In the genomic region with DNA sequence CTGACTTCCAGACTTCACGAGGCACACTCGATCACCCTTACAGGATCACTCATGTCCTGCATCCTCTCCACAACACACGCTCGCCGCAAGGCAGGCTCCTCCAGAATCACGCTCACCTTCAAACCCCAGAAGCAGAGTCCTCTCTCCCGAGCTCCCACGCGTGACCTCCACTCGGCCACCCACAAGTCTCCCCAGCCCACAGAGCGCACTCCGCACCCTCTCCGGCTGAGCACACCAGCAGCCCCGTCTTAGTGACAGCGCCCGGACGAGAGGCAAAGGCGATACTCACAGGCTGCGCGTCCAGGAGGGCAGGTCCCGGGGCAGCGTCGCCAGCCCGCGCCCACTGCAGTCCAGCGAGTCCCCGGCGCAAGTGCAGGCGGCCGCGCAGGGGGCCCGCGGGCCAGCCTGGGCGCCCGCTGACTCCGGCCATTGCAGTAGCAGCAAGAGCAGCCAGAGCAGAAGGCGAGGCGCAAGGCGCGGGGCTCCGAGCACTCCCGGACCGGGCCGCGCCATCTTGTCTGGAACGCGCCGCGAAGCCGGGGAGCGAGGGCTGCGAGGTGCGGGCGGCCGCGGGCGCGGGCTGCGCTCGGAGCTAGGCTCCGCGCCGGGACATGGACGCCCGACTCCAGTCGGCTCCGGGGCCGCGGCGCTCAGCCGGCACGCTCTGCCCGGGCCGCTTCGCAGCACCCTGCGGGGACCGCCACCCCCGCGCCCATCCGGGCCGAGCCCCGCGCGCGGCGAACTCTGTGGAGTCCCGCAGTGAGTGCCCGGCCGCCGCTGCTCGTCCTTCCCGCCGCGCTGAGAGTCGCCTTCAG, we compare ENCODE assay signal across 8 mouse cellular contexts. TPM values are rescaled to one million over a fixed set of nuclear protein-coding genes. Genes with fewer than 3 reads are reported as not detected.
DNase-seq lines count a peak whose midpoint lies in the region; ATAC-seq and TF ChIP-seq lines count a peak whose summit lies in the region.

No protein-coding gene starts in this region.

- peak overlapping the region; percentile 79 for H3K27ac ChIP-seq in forebrain, postnatal 0 days (ENCODE audit: low read depth, low read length)
- H3K27ac ChIP-seq in liver, embryonic 11.5 days (ENCODE audit: low read depth, low read length): no peak overlapping the region
- peak overlapping the region; percentile 82 for H3K27ac ChIP-seq in neural tube, embryonic 14.5 days (ENCODE audit: low read depth, low read length)

- peak overlapping the region; percentile 86 for H3K4me3 ChIP-seq in lung, adult 2 months (replicated peaks; ENCODE audit: extremely low read depth, low read depth, low read length)
- peak overlapping the region; percentile 81 for H3K4me3 ChIP-seq in forebrain, postnatal 0 days (ENCODE audit: low read depth, low read length)
- peak overlapping the region; percentile 73 for H3K4me3 ChIP-seq in liver, embryonic 11.5 days (ENCODE audit: low read depth, low read length)
- H3K4me3 ChIP-seq in neural tube, embryonic 14.5 days (ENCODE audit: low read depth, low read length): peak overlapping the region; percentile 86

- under 1% methylated on average over 95 of the region's 95 CpGs for WGBS in lung, adult 2 months
- WGBS in forebrain, postnatal 0 days: under 1% methylated on average over 95 of the region's 95 CpGs
- WGBS in liver, embryonic 11.5 days: under 1% methylated on average over 91 of the region's 95 CpGs
- under 1% methylated on average over 65 of the region's 95 CpGs for WGBS in neural tube, embryonic 14.5 days

- H3K9me3 ChIP-seq in forebrain, postnatal 0 days (ENCODE audit: low read length): no peaks in the 10 kb centered on the region
- no peaks in the 10 kb centered on the region for H3K9me3 ChIP-seq in liver, embryonic 11.5 days (ENCODE audit: control insufficient read depth, low read length)
- H3K9me3 ChIP-seq in neural tube, embryonic 14.5 days (ENCODE audit: control insufficient read depth, low read length): no peaks in the 10 kb centered on the region

- TF ChIP-seq POLR2A in lung, adult 2 months (IDR thresholded peaks at IDR 0.05; ENCODE audit: borderline replicate concordance, extremely low read depth, low read depth, low read length): no peak

- DNase-seq in lung, adult 2 months: peak; percentile 43
- no peak for DNase-seq in lung, adult 18-20 months
- DNase-seq in cerebellum, adult 11 months: peak; percentile 50
- peak; percentile 51 for DNase-seq in forebrain, postnatal 0 days
- peak; percentile 59 for DNase-seq in induced T-regulatory cell, adult 2 months (ENCODE audit: low read depth)
- DNase-seq in liver, embryonic 11.5 days (ENCODE audit: low spot score): peak; percentile 59
- DNase-seq in urinary bladder, postnatal 25 days (ENCODE audit: low spot score): peak; percentile 31

- H3K27me3 ChIP-seq in forebrain, postnatal 0 days (ENCODE audit: insufficient read depth, low read length): no peaks in the 10 kb centered on the region
- peaks cover 33% of the 10 kb centered on the region for H3K27me3 ChIP-seq in liver, embryonic 11.5 days (replicated peaks; ENCODE audit: control insufficient read depth, insufficient read depth, low read length)
- no peaks in the 10 kb centered on the region for H3K27me3 ChIP-seq in neural tube, embryonic 14.5 days (ENCODE audit: control insufficient read depth, insufficient read depth, low read length)

- peak; percentile 37 for ATAC-seq in forebrain, postnatal 0 days
- peak; percentile 38 for ATAC-seq in liver, embryonic 11.5 days (replicated peaks; ENCODE audit: low FRiP score)
- ATAC-seq in neural tube, embryonic 14.5 days (ENCODE audit: low read depth): peak; percentile 59

- peak overlapping the region; percentile 64 for H3K9ac ChIP-seq in forebrain, postnatal 0 days
- H3K9ac ChIP-seq in liver, embryonic 11.5 days (ENCODE audit: low read depth, low read length): peak overlapping the region; percentile 75
- peak overlapping the region; percentile 83 for H3K9ac ChIP-seq in neural tube, embryonic 14.5 days (replicated peaks; ENCODE audit: low read depth, low read length)

- H3K4me2 ChIP-seq in forebrain, postnatal 0 days (ENCODE audit: low read depth): peak overlapping the region; percentile 88
- peak overlapping the region; percentile 96 for H3K4me2 ChIP-seq in liver, embryonic 11.5 days
- peak overlapping the region; percentile 79 for H3K4me2 ChIP-seq in neural tube, embryonic 14.5 days (ENCODE audit: low read depth, low read length)

- 0 out of 2 replicates have a peak, but pooled peaks cover 3% of the 10 kb centered on the region for H3K4me1 ChIP-seq in lung, adult 2 months (ENCODE audit: control insufficient read depth, insufficient read depth, low read length)
- peaks cover 8% of the 10 kb centered on the region; the same call in 1 of the 2 replicates for H3K4me1 ChIP-seq in forebrain, postnatal 0 days (ENCODE audit: insufficient read depth)
- H3K4me1 ChIP-seq in liver, embryonic 11.5 days (replicated peaks; ENCODE audit: control insufficient read depth, insufficient read depth, low read length): peaks cover 2% of the 10 kb centered on the region
- H3K4me1 ChIP-seq in neural tube, embryonic 14.5 days (ENCODE audit: control insufficient read depth, insufficient read depth, low read length): peaks cover 8% of the 10 kb centered on the region; the same call in 1 of the 2 replicates

- TF ChIP-seq CTCF in lung, adult 2 months (IDR thresholded peaks at IDR 0.05; ENCODE audit: insufficient read depth, low read length): no peak
- no peak for TF ChIP-seq CTCF in forebrain, postnatal 0 days (IDR thresholded peaks at IDR 0.05; ENCODE audit: low read depth)

- no peaks in the 10 kb centered on the region for H3K36me3 ChIP-seq in forebrain, postnatal 0 days (ENCODE audit: insufficient read depth)
- no peaks in the 10 kb centered on the region for H3K36me3 ChIP-seq in liver, embryonic 11.5 days (ENCODE audit: control insufficient read depth, insufficient read depth, low read length)
- H3K36me3 ChIP-seq in neural tube, embryonic 14.5 days (ENCODE audit: control insufficient read depth, insufficient read depth, low read length): no peaks in the 10 kb centered on the region

RNA-seq across cellular contexts. Expression of gene Lrig1, which starts 0.6 kb away (rescaled TPM):
- polyA plus RNA-seq in lung, adult 2 months (2012; rRNA removed): 18.7 and 22.9 TPM in 2 replicates
- total RNA-seq in forebrain, postnatal 0 days (2014; rRNA removed): 36.9 and 53.3 TPM in 2 replicates
- 9.0 and 10.7 TPM in 2 replicates for polyA plus RNA-seq in forebrain, postnatal 0 days (2015; fragmentation: Nextera tagmentation; extraction: Ambion mirVana)
- 2.9 and 4.3 TPM in 2 replicates for polyA plus RNA-seq in liver, embryonic 11.5 days (2014; fragmentation: Nextera tagmentation; extraction: Ambion mirVana)
- 20.6 and 25.2 TPM in 2 replicates for polyA plus RNA-seq in neural tube, embryonic 14.5 days (2014; fragmentation: Nextera tagmentation; extraction: Ambion mirVana)

Comparison
In these comparisons a context has a peak if more than half of its experiments do, and no peak if none do; other contexts are left out.
1. DNase-seq: peak in lung, adult 2 months (single experiment), cerebellum, adult 11 months (single experiment), forebrain, postnatal 0 days (single experiment), induced T-regulatory cell, adult 2 months (single experiment), liver, embryonic 11.5 days (single experiment) and urinary bladder, postnatal 25 days (single experiment); none in lung, adult 18-20 months (0 of 2).
2. Peak in every context shown above with its lines, with median percentiles within 50 percentile points of each other: H3K4me3 ChIP-seq, ATAC-seq, H3K4me2 ChIP-seq and H3K9ac ChIP-seq.